Mouse (Mus musculus) liver, embryonic 11.5 days (tissue): ENCODE measurements around the gene Hist1h3f. TPM values are rescaled to one million over a fixed set of nuclear protein-coding genes. Genes with fewer than 3 reads are reported as not detected.
"Not testable (repeated sequence)": the region's sequence is repeated elsewhere in the genome, so short reads cannot be mapped to it uniquely, and the experiment has no call there.

ENCODE experiments used
- ATAC-seq: fragments of 200-750 bp; cut with Nextera tagmentation; replicated peaks from 2 replicates; pipeline ENCODE4 v1.8.0; 2017; ENCODE audit warnings: moderate number of reproducible peaks, mild to moderate bottlenecking, moderate TSS enrichment, moderate library complexity; ENCODE audit not compliant: low FRiP score
- DNase-seq: peaks from one replicate; pipeline ENCODE4 v3.0.0-alpha.2; 2017; ENCODE audit warnings: low spot score
- H3K27ac ChIP-seq: fragments of 300-500 bp; sonication (generic); 2 replicates; pipeline ENCODE4 v1.5.1; 2014; ENCODE audit warnings: mild to moderate bottlenecking, low read depth, low read length, control low read depth
- H3K27me3 ChIP-seq: fragments of 300-500 bp; sonication (generic); replicated peaks from 2 replicates; pipeline ENCODE4 v1.6.1; 2014; ENCODE audit warnings: low read length, mixed read lengths; ENCODE audit not compliant: control insufficient read depth, insufficient read depth
- H3K36me3 ChIP-seq: fragments of 300-500 bp; sonication (generic); 2 replicates; pipeline ENCODE4 v1.6.1; 2014; ENCODE audit warnings: mild to moderate bottlenecking, low read length, moderate library complexity, mixed read lengths; ENCODE audit not compliant: control insufficient read depth, insufficient read depth
- H3K4me1 ChIP-seq: fragments of 300-500 bp; sonication (generic); replicated peaks from 2 replicates; pipeline ENCODE4 v1.6.1; 2014; ENCODE audit warnings: low read length, mixed read lengths; ENCODE audit not compliant: control insufficient read depth, insufficient read depth
- H3K4me2 ChIP-seq: fragments of 300-500 bp; sonication (generic); 2 replicates; pipeline ENCODE4 v1.6.1; 2014; ENCODE audit warnings: mild to moderate bottlenecking, control low read depth, moderate library complexity
- H3K4me3 ChIP-seq: fragments of 300-500 bp; sonication (generic); 2 replicates; pipeline ENCODE4 v1.5.1; 2014; ENCODE audit warnings: low read depth, low read length, control low read depth
- H3K9ac ChIP-seq: fragments of 300-500 bp; sonication (generic); 2 replicates; pipeline ENCODE4 v1.6.1; 2014; ENCODE audit warnings: low read depth, low read length, control low read depth
- H3K9me3 ChIP-seq: fragments of 300-500 bp; sonication (generic); 2 replicates; pipeline ENCODE4 v1.6.1; 2016; ENCODE audit warnings: low read length, inconsistent platforms, mixed read lengths; ENCODE audit not compliant: control insufficient read depth
- WGBS: fragments of 180-500 bp; shearing (Covaris S2); extraction: QIAGEN DNeasy Blood & Tissue Kit; methylation state at CpG from one replicate; pipeline ENCODE4 v1.1.7; 2014; 5-methylcytosine and 5-hydroxymethylcytosine counted together
- polyA plus RNA-seq: library from polyadenylated mRNA; unstranded; fragments of >200 nt; fragmentation: Nextera tagmentation; extraction: Ambion mirVana; gene quantifications from 2 replicates; pipeline ENCODE4 v1.2.1, GENCODE M21; 2014

Gene Hist1h3f
- polyA plus RNA-seq, 1 experiment from 2014 or later: 0.62 TPM

DNA sequence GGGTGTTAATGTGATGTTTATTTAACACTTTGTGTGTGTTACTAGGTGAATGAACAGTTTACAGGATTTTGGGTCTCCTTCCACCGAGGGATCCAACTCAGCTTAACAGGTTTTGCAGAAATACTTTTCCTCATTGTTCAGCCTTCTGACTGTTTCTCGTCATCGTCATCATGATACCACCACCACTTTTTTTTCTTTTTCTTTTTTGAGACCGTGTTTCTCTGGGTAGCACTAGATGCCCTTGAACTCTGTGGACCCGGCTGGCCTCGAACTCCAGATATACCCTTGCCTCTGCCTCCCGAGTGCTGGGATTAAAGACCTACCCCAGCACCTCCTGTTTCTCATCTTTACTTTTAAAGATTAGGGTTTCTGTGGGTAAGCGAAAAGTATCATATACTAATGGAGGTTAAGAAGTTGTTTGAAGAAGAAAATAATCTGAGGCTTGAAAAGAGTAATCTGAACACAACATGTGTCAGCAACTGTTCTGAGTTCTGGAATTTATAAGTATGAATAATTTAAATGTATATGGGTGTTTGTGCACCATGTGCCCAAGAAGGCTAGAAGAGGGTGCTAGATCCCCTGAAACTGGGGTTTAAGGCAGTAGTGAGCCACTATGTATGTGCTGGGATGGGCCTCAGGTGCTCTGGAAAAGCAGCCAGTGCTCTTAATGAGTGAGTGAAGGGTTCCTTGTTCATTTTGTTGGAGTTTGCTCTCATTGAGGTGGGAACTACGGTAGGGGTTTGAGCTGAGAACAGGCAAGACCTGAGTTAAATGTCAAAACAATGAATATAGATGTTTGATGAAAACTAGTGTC is 11.4 kb upstream of the Hist1h3f start:
- no peaks in the 10 kb centered on the region for H3K36me3 ChIP-seq
- H3K4me3 ChIP-seq: peak overlapping the region; percentile 65
- WGBS: 21% methylated on average over 9 of the region's 9 CpGs
- peak overlapping the region; percentile 100 for H3K27ac ChIP-seq
- DNase-seq (no peak), ATAC-seq (no peak)
- H3K9ac ChIP-seq: peak overlapping the region; percentile 94
- peaks cover 16% of the 10 kb centered on the region for H3K4me1 ChIP-seq
- H3K9me3 ChIP-seq: no peaks in the 10 kb centered on the region
- peak overlapping the region; percentile 88 for H3K4me2 ChIP-seq
- H3K27me3 ChIP-seq: no peaks in the 10 kb centered on the region

DNA sequence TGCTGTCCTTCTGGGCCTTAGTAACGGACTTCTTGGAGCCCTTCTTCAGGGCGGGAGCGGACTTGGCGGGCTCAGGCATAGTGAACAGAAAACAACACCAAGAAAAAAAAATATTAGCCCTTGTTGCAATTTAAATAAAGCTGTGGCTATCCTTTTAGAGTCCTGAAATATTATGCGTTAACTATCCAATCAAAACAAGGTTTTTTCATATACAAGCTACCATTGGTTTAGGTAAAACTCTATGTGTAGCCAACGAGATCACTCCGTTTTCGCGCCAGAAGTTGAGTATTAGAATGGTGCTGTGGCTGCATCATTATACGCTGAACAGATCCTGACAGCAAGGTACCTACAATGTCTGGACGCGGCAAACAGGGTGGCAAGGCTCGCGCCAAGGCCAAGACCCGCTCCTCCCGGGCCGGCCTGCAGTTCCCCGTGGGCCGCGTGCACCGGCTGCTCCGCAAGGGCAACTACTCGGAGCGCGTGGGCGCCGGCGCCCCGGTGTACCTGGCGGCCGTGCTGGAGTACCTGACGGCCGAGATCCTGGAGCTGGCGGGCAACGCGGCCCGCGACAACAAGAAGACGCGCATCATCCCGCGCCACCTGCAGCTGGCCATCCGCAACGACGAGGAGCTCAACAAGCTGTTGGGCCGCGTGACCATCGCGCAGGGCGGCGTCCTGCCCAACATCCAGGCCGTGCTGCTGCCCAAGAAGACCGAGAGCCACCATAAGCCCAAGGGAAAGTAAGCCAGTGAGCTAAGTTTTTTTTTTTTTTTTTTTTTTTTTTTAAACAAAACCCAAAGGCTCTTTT is 10.1 kb upstream of the Hist1h3f start, which contains the start of gene Hist1h2af:
Gene Hist1h2af, plus strand, starts transcription at position 347 of the 808 bp plus-strand sequence.
- Histone ChIP-seq H3K4me3 (peak within 1 kb of the TSS; percentile 65), H3K4me1 (peaks cover 17% of the 10 kb centered on the region), H3K4me2 (peak within 1 kb of the TSS; percentile 88), H3K9ac (peak within 1 kb of the TSS; percentile 94), H3K27ac (peak within 1 kb of the TSS; percentile 100)
- not testable (repeated sequence) for DNase-seq, H3K9me3 ChIP-seq, H3K27me3 ChIP-seq, H3K36me3 ChIP-seq
- peak; percentile 54 for ATAC-seq
- under 1% methylated on average over 21 of the region's 53 CpGs for WGBS

DNA sequence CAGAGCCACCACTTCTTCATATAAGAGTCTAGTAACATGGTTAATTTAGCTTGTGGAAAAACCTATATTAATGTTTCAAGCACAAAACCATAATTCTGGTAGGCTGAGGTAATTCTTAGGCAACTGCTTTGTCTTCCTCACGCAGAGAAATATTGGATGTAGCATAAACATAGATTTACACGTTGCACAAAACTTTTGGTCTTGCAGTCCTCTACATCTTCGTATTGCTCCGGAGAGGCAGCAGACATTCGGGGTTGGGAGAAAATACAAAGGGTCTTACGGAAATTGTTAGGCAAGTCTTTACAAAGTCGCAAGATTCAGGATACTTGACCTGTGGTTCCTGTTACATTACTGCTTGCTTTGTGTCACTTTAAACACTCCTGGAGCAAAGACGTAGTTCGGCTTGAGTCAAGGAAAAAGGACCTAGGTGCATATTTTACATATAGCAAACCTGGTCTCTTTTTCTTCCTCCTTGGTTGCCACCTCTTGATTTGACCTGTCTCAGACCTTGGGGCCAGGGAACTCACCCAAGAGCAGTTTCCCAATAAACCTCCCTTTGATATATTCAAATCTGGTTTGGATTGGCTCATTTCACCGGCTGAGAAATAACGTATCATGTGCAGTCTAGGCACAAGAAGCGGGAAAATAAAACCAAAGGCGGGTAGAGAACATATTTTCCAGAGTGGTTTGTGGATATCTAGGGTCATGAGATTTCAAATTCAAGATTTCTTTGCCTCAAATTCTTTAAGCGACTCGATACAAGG is 9.3 kb upstream of the Hist1h3f start:
- Histone ChIP-seq H3K27ac (peak overlapping the region; percentile 100), H3K36me3 (no peaks in the 10 kb centered on the region), H3K9me3 (no peaks in the 10 kb centered on the region), H3K4me2 (peak overlapping the region; percentile 88), H3K9ac (peak overlapping the region; percentile 94), H3K4me3 (peak overlapping the region; percentile 65), H3K4me1 (peaks cover 14% of the 10 kb centered on the region), H3K27me3 (no peaks in the 10 kb centered on the region)
- DNase-seq (no peak), ATAC-seq (peak; percentile 26; the same call in 1 of the 2 replicates)
- under 1% methylated on average over 15 of the region's 15 CpGs for WGBS

GRCm38 (mm10) chr13:23535137-23536075 is 8.4 kb upstream of the Hist1h3f start, which contains the start of gene Hist1h3g:
Gene Hist1h3g (plus strand): TSS chr13:23535422.
- Histone ChIP-seq H3K9ac (peak within 1 kb of the TSS; percentile 94), H3K4me3 (peak within 1 kb of the TSS; percentile 65), H3K4me1 (peaks cover 15% of the 10 kb centered on the region), H3K4me2 (peak within 1 kb of the TSS; percentile 88), H3K27ac (peak within 1 kb of the TSS; percentile 100)
- H3K9me3 ChIP-seq, H3K27me3 ChIP-seq, H3K36me3 ChIP-seq: not testable (repeated sequence)
- ATAC-seq (peak; percentile 84), DNase-seq (peak; percentile 90)
- WGBS: under 1% methylated on average over 45 of the region's 62 CpGs

DNA sequence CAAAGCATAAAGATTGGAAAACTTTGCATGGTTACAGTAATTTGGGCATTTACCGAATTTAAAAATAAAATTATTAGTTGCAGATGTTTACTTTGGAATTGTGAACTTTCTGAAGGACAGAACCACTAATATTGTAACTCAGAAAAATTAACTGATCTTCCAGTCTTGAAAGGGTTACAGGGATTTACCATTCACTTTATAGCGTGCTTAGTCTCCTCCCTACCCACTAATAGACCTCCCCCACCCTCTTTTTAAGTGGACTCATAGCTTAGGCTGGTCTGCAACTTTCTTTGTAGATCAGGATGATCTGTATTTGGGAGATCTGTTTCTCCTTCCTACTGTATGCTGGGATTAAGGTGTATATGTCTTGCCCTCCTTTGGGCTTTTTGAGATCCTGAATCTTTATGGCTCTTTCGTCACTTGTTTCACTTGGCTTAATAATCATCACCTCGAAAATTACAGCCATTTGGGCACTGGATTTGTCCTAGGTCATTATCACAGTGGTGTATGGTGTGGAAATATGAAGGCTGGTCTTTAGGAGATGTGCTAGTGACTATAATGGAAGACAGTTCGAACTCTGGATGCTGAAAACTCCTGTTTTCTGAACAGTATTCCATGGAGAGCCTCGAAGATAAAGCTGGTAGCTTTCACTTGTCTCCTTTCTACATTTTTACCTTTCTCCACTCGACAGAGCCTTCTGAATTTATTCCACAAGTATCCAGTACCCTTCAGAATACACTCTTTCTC is 7.6 kb upstream of the Hist1h3f start:
- peak overlapping the region; percentile 65 for H3K4me3 ChIP-seq
- H3K27ac ChIP-seq: peak overlapping the region; percentile 100
- no peaks in the 10 kb centered on the region for H3K9me3 ChIP-seq
- no peaks in the 10 kb centered on the region for H3K27me3 ChIP-seq
- no peaks in the 10 kb centered on the region for H3K36me3 ChIP-seq
- 21% methylated on average over 7 of the region's 7 CpGs for WGBS
- peak overlapping the region; percentile 75 for H3K9ac ChIP-seq
- peak overlapping the region; percentile 88 for H3K4me2 ChIP-seq
- DNase-seq (no peak), ATAC-seq (no peak)
- peaks cover 20% of the 10 kb centered on the region for H3K4me1 ChIP-seq

DNA sequence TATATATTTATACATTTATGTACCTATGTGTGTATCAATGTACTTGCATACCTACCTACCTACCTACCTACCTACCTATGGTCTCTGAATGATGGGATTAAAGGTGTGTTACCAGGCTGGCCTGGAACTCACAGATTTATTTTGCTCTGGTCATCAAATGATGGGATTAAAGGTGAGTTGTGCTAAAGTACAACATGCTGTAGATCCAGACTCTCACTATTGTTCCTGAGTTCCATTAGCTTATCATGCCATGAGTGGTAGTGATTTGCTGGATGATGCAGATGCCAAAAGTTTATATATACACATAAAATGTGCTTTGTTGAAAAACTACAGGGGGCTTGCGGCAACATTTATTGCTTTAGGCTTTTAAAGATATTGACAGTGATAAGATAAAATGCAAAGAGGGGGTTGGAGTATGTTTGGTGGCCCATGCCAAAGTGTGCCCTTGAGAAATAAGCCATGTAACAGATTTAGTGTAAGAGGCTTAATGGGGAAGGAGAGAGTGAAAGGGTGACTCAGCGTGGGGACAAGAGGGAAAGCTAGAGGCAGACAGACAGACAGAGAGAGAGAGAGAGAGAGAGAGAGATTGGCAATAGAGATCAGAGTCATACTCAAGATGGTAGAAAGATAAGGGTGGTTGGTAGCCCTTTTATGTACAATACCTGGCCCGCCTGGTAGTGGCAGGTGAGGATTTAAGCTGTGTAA is 6.7 kb upstream of the Hist1h3f start:
- 75% methylated on average over 3 of the region's 3 CpGs for WGBS
- no peaks in the 10 kb centered on the region for H3K36me3 ChIP-seq
- H3K4me2 ChIP-seq: peak overlapping the region; percentile 88
- H3K9me3 ChIP-seq: no peaks in the 10 kb centered on the region
- H3K27ac ChIP-seq: peak overlapping the region; percentile 100
- peaks cover 20% of the 10 kb centered on the region for H3K4me1 ChIP-seq
- no peak for ATAC-seq
- H3K9ac ChIP-seq: peak overlapping the region; percentile 0; the same call in 1 of the 2 replicates
- H3K27me3 ChIP-seq: no peaks in the 10 kb centered on the region
- no peak for DNase-seq
- peak overlapping the region; percentile 65 for H3K4me3 ChIP-seq

DNA sequence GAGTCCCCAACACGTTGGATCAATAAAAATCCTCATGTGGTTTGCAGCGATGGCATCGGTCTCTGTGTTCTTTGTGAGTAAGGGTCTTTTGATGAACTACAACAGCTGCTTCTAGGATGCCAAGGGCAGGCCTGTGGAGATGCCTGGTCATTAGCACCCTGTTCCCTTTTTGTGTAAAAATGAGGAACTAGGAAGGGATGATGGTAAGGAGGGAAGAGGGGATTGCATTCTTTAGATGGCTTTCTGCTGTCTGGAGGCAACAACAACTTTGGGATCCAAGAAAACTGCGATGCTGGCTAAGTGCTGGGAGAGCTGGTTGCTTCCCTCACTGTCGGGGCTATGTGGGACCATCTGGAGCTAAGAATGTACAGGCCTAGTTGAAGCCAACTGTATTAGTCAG is 5.6 kb upstream of the Hist1h3f start:
- Histone ChIP-seq H3K9ac (no peak overlapping the region), H3K4me3 (no peak overlapping the region)

More for the DNA sequence above, 5.6 kb upstream of the Hist1h3f start:
- 0 out of 2 replicates have a peak overlapping the region, but pooled peaks have one; percentile 10 for H3K4me2 ChIP-seq
- DNase-seq (no peak), ATAC-seq (no peak)
- WGBS: 68% methylated on average over 5 of the region's 5 CpGs
- H3K36me3 ChIP-seq: no peaks in the 10 kb centered on the region
- no peaks in the 10 kb centered on the region for H3K9me3 ChIP-seq
- peak overlapping the region; percentile 57 for H3K27ac ChIP-seq
- no peaks in the 10 kb centered on the region for H3K27me3 ChIP-seq
- peaks cover 13% of the 10 kb centered on the region for H3K4me1 ChIP-seq
